23 mouse cellular contexts compared by ENCODE assay signal in genomic region chr5:146403923-146404322, GRCm38 (mm10). TPM values are rescaled to one million over a fixed set of nuclear protein-coding genes. Genes with fewer than 3 reads are reported as not detected.
DNase-seq lines count a peak whose midpoint lies in the region; ATAC-seq and TF ChIP-seq lines count a peak whose summit lies in the region.
"Had no signal": no experiment of that assay in that cellular context is flagged by ENCODE, and none has a peak within 500 bp of the region (broad histone marks: within the 10 kb centered on the region; RNA-seq: fewer than 3 reads in every experiment).

No protein-coding gene starts in this region.

- 40% methylated on average over 2 of the region's 2 CpGs for WGBS in liver, embryonic 11.5 days

- H3K27ac ChIP-seq in ES-Bruce4 (ENCODE audit: insufficient read depth, low read length) = no peak overlapping the region
- H3K27ac ChIP-seq in liver, embryonic 11.5 days (ENCODE audit: low read depth, low read length) = no peak overlapping the region

- H3K4me3 ChIP-seq in ES-Bruce4 (ENCODE audit: low read depth, low read length) = no peak overlapping the region
- no peak overlapping the region for H3K4me3 ChIP-seq in liver, embryonic 11.5 days (ENCODE audit: low read depth, low read length)

- TF ChIP-seq CTCF in ES-Bruce4 (IDR thresholded peaks at IDR 0.05; ENCODE audit: low read depth, low read length) = no peak

- peak; percentile 45 for DNase-seq in heart, adult 11 months
- no peak for DNase-seq in heart, adult 9 months (ENCODE audit: low spot score in 2 of 2)
- peak; percentile 66 for DNase-seq in retina, postnatal 1 day
- DNase-seq in retina, embryonic 14.5 days (ENCODE audit: low spot score) = no peak
- peak; percentile 29 for DNase-seq in ES-CJ7 (ENCODE audit: low read depth, low spot score)
- DNase-seq in layer of hippocampus, adult 9-11 months = no peak
- DNase-seq in liver, embryonic 11.5 days (ENCODE audit: low spot score) = no peak
- DNase-seq: adrenal gland, adult 2 months; adrenal gland, adult 8-10 months; adrenal gland, postnatal 10 days; adrenal gland, postnatal 14 days; adrenal gland, postnatal 25 days; adrenal gland, postnatal 36 days; B cell, adult 2 months; cerebellum, adult 11 months; cerebellum, adult 11-12 months; cerebellum, adult 18-20 months had no signal

- peaks cover 14% of the 10 kb centered on the region for H3K4me1 ChIP-seq in ES-Bruce4 (ENCODE audit: control insufficient read depth, insufficient read depth, low read length)
- H3K4me1 ChIP-seq in liver, embryonic 11.5 days (replicated peaks; ENCODE audit: control insufficient read depth, insufficient read depth, low read length) = no peaks in the 10 kb centered on the region

- ATAC-seq in liver, embryonic 11.5 days (replicated peaks; ENCODE audit: low FRiP score) = no peak; the same call in 1 of the 2 replicates
- ATAC-seq: activated CD4-positive, CD25-positive, alpha-beta regulatory T cell, adult 4 months; CD4-positive, CD25-positive, alpha-beta regulatory T cell, adult 4 months; Patski had no signal

- H3K4me2 ChIP-seq in liver, embryonic 11.5 days = no peak overlapping the region

- no peak overlapping the region for H3K9ac ChIP-seq in ES-Bruce4 (ENCODE audit: low read depth, poor library complexity, severe bottlenecking)
- H3K9ac ChIP-seq in liver, embryonic 11.5 days (ENCODE audit: low read depth, low read length) = no peak overlapping the region

- TF ChIP-seq EP300 in ES-Bruce4 (IDR thresholded peaks at IDR 0.05; ENCODE audit: insufficient read depth, low read depth, low read length) = 0 out of 2 replicates have a peak, but pooled peaks have one; percentile 39

- no peaks in the 10 kb centered on the region for H3K36me3 ChIP-seq in ES-Bruce4 (ENCODE audit: control insufficient read depth, insufficient read depth, low read length, poor library complexity, severe bottlenecking)
- no peaks in the 10 kb centered on the region for H3K36me3 ChIP-seq in liver, embryonic 11.5 days (ENCODE audit: control insufficient read depth, insufficient read depth, low read length)
- H3K36me3 ChIP-seq: G1E had no signal

- peaks cover 3% of the 10 kb centered on the region; the same call in 1 of the 2 replicates for H3K9me3 ChIP-seq in ES-Bruce4 (replicated peaks; ENCODE audit: control insufficient read depth, insufficient read depth, low read length, poor library complexity, severe bottlenecking)
- no peaks in the 10 kb centered on the region for H3K9me3 ChIP-seq in liver, embryonic 11.5 days (ENCODE audit: control insufficient read depth, low read length)

- no peak for TF ChIP-seq POLR2A in ES-Bruce4 (IDR thresholded peaks at IDR 0.05; ENCODE audit: insufficient read depth, low read length)

- H3K27me3 ChIP-seq in ES-Bruce4 (ENCODE audit: control insufficient read depth, insufficient read depth, low read length, poor library complexity, severe bottlenecking) = no peaks in the 10 kb centered on the region
- no peaks in the 10 kb centered on the region for H3K27me3 ChIP-seq in liver, embryonic 11.5 days (replicated peaks; ENCODE audit: control insufficient read depth, insufficient read depth, low read length)
- H3K27me3 ChIP-seq: Patski had no signal

RNA-seq across cellular contexts. Expression of gene Wasf3, which starts 19.1 kb away (rescaled TPM):
- 32.3 and 33.1 TPM in 2 replicates for polyA plus RNA-seq in ES-Bruce4 (2011; ENCODE audit: insufficient read depth, insufficient read length, low read depth, missing spikeins)
- 0.18 and 0.40 TPM in 2 replicates for polyA plus RNA-seq in liver, embryonic 11.5 days (2014; fragmentation: Nextera tagmentation; extraction: Ambion mirVana)
- polyA plus RNA-seq: activated CD4-positive, CD25-positive, alpha-beta regulatory T cell, adult 4 months; C2C12; CD4-positive, CD25-positive, alpha-beta regulatory T cell, adult 4 months; G1E had no signal

Comparison
In these comparisons a context has a peak if more than half of its experiments do, and no peak if none do; other contexts are left out.
1. DNase-seq: peak in heart, adult 11 months (single experiment), retina, postnatal 1 day (single experiment) and ES-CJ7 (single experiment); none in heart, adult 9 months (0 of 2), retina, embryonic 14.5 days (single experiment), layer of hippocampus, adult 9-11 months (single experiment) and liver, embryonic 11.5 days (single experiment).
2. RNA of gene Wasf3, which starts 19.1 kb away (polyA plus RNA-seq): 32.3 to 33.1 TPM in ES-Bruce4; 0.18 to 0.40 TPM in liver, embryonic 11.5 days; every median in the first group is over 10 times any median in the second.